Mouse (Mus musculus): ENCODE measurements at regions not wholly inside any gene's neighbourhood (a gene's known extent, or its start where the extent isn't known, plus 50 kb on each side); places are given as distances from the start of the nearest gene placed in this dataset.

DNA sequence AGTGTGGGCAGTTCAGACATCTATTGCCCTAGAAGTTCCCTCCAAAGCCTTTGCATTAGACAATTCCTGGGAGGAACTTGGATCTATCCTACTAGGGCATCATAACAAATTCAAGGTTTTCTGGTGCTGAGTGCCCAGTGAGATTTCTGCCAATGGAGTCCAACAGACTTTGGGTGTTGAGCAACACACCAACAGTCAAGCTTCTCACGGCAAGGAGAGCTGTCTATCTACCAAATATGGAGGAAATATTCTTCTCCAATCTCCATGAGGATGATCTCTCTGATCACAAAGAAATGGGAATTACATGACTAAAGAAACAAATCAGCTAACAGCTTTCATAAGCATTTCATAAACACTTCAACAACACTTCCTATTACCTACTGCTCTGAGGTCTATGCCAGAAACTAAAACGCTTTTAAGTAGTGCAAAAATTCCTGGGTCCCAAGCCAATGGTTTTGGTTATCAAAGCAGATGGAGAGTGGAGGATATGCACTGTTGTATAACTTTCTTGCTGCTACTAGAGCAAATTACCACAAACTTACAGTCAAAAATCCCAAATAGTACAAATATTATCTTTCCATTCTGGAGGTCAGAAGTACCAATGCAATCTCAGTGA, 351.8 kb upstream of the Atp2b1 start:
- in situ Hi-C loops (cut with MboI, MseI) = no loop called here

DNA sequence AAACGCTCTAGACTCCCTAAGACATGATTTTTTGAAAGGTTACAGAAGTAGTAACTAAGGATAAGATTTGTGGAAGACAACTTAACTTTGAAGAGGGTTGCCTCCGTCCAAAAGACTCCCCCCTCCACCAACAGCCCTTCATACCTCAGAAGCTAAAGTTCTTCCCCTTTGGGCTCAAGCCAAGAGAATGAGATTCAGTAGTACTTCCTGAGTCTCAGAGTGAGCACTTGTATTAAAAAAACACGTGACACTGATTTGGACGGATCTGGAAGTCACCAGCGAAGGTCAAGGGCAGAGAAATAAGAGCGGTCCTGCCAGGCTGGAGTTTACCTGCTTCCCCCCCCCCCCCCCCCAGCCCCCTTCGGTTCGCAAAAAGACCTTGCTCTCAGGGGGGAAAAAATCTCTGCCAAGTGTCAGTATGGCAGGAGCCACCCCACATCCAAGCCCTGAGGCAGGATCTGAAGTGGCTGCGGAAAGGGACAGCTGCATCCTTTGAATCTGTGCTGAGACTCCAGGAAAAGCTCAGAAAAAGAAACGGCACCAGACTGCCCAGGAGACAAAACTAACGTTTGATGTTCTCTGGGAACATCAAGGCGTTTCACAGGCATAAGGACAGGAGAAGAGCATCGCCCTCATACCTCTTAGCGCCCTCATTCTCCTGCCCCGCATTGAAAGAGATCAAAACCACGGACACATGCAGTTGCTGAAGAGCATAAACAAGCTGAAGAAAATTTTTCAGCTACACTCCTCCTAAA, 341.2 kb upstream of the Atp2b1 start:
- in situ Hi-C loops (cut with MboI, MseI) = no loop called here

DNA sequence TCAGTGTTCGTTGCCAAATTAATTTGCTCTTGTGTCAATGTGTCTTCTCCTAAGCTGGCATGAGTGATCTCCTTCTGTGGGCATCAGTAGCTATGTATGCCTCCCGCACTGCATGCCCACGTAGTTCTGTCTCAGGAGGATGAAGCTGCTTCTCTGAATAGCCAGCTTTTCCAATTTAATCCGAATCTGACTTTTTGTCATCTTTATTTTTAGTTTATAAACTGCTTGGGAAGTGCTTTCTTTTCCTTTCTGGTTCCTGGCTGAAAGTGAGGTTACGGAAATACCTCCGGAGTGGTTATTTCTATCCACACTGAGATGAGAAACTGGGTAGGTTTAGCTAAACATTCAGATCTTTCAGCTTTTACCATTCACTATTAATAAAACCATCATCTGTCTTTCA, 337.2 kb upstream of the Atp2b1 start:
- in situ Hi-C loops (cut with MboI, MseI) = no loop called here

DNA sequence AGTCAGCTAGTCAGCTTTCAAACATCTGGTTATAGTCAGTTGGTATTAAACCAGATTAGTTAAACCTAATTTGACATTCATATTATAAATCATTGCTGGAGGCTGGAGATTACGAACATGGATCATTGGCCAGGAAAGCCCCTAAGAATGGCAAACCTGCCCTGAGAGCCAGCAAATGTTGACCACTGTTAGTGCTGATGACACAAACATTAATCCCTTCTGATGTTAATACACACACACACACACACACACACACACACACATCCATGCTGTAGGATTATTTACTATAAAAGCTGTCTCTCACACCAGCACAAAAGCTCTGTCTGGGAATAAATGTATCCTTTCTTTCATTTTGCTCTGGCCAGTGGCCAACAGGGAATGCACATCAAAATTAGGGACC, 329.4 kb upstream of the Atp2b1 start:
- in situ Hi-C loops (cut with MboI, MseI) = no loop called here

DNA sequence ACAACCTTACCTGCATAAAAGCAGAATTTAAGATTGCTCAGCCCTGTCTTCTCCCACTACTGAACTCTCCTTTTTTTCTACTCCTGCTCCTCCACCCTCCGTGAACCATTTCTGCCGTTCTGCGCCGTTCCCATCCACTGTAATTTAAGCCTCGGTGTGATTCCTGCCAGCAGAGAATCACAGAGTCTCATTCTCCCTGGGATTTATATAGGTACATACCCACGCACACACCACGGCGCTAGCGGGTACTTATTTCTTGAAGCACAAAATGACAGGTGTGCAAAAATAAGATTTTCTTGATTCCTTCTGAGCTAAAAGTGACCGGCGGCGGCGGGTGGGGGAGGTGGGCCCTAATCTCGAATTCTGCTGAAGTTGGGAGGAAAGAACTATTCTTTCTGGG, 324.5 kb upstream of the Atp2b1 start:
- in situ Hi-C loops (cut with MboI, MseI) = no loop called here

DNA sequence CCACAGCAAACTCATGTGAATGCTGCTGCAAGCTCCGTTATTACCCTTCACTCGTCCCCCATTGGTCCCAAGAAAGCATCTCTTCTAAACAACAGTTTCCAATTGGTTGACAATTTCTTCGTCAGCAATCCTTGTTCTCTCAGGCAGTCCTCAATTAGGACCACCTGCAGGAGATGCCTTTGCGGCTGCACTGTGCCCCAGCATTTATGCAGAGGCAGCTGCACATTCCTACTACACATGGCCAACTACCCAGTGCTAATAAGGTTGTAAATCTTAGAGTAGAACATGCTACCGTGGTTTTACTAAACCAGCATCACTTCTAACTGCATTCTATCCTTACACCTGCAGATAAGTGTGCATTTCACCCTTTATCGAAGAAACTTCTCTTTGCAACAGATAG, 322.1 kb upstream of the Atp2b1 start:
- in situ Hi-C loops (cut with MboI, MseI) = no loop called here

DNA sequence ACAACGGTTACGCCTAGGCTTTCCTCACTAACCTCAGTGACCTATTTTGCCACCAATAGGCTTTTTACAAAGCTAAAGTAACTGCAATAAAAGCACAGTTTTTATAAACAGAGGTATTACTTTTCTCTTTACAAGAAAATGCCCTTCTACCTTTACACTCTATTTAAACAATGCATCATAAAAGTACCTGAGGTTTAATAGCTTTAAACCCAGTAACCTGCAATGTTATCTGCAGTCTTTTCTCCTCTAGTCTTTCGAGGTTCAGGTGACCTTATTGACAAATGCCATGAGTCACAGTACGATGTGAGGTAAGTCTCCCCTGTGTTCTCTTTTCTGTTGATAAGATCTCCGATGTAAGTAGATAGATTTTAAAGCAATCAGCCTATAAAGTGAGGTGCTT, 320.3 kb upstream of the Atp2b1 start:
- in situ Hi-C loops (cut with MboI, MseI) = no loop called here

DNA sequence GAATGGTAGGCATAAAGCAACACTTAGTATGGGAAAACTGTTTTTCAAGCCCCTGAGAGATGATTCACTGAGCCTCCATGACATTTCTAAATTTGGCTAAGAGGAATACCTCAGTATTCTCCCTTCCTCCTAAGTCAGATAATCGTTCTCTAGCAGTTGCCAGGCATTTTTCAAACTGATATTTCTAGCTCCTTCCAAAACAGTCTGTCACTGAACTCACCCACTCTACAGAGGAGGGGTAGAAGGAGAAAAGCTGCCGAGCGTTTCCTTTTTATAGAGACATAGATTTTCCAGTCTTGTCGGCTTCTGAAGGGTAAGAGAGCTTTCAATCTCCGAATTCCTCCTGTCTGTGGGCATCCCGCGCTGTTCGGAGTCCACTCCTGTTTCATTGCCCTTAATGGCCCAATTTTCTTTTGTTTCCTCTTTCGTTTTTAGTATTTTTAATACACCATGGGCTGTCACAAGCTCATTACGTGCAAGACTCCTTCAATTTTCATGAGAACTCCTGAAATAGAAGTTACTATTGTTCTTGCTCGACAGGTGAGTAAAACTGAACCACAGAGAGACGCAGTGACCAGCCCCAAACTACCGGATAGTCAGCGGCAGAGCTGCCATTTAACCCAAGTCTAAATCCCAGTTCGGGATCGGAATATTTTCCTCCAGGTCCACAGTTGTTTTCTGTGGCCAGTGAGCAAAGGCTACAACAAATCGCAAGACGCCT, 305.8 kb upstream of the Atp2b1 start:
- in situ Hi-C loops (cut with MboI, MseI) = no loop called here

DNA sequence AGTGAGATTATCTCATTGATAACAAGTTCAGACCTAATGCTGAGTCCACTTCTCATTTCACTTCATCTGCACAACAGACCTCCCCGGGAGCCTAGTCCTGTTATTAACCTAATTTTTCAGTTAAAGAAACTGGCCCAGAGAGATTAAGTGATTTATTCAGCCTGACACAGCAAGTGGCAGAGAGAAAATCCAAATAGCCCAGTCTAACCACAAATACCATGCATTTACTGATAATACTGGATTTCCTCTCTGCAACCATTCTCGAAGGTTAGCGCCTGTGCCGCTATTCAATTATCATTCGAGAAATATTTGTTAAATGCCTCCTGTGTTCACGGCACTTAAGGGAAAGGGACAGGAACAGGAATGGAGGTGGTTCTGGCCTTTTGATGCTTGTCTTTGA, 303.5 kb upstream of the Atp2b1 start:
- in situ Hi-C loops (cut with MboI, MseI) = loop anchor here (10.0 kb wide), 1 partner anchor 914 kb away; no protein-coding TSS in a partner anchor

DNA sequence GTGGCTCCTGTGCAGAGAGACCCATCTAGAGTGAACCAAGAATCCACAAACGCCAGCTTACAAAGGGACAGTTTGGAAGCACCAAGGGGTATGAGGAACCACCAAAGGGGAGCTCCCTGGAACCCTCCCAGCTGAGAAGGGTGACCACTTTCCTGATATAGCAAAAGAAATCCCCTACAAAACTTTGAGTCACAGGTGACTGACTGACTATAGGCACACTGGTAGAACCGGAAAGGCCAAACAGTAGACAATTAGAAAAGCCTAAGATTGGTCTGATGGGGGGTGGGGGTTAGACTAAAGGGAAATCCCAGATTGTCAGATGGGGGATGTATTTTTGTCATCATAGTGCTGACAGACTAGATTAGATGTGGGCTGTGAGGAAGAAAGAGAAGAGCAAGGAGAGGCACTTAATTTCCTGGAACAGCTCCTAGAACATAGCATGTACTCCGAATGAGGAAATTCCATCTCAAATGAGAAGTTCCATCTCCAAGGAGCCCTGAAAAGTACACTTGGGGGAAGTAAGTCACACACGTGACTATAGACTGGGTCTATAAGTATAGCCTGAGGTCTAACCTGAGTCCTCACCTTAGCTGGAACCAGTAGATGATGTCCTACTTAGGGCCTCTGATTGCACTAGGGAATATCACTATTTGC, 302.4 kb upstream of the Atp2b1 start:
- in situ Hi-C loops (cut with MboI, MseI) = loop anchor here (10.0 kb wide), 1 partner anchor 913 kb away; no protein-coding TSS in a partner anchor

DNA sequence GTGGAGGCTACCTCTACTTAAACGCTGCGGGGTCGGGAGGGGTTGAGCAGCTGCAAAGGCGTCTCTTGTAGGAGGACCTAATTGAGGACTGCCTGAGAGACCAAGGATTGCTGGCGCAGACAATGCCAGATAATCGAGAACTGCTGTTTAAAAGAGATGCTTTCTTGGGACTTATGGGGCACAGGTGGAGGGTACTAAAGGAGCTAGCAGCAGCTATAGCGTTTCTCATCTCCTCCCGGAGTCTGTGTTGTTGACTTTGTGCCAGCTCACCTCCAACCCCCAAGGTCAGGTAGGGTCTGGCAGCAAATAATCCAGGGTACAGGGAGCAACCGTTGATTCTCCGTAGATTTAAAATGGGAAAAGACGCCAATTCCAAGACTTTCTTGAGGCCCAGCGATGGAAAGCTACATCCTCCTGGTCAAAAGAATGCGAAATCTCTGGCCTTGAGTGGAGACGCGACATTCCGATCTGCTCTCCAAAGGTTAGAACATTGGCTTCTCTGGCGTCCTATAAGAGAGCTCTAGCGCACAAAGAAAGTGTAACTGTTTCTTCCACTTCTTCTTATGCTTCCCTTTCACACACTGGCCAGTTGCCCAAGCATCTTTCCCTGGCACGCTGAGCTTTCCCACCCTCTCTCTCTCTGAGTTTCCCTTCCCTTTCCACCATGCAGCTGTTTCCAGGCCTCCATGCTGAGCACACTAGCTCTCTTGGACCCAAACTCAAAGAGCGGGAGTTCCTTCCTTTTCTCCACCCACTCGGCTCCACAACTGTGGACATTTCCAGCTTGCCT, 295.3 kb upstream of the Atp2b1 start:
- in situ Hi-C loops (cut with MboI, MseI) = loop anchor here (10.0 kb wide), 1 partner anchor 906 kb away; no protein-coding TSS in a partner anchor

DNA sequence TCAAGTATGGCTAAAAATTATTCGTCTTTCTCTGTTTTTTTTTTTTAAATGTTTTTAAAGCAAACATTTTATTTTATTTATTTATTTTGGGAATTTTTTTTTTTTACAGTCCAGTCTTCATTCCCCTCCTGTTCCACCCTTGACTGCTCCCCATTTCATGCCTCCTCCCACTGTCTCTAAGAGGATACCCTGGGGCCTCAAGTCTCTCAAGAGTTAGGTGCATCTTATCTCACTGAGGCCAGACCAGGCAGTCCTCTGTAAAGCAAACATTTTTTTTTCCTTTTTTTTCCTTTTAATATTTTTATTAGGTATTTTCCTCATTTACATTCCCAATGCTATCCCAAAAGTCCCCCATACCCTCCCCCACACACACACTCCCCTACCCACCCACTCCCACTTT, 290.1 kb upstream of the Atp2b1 start:
- in situ Hi-C loops (cut with MboI, MseI) = no loop called here

DNA sequence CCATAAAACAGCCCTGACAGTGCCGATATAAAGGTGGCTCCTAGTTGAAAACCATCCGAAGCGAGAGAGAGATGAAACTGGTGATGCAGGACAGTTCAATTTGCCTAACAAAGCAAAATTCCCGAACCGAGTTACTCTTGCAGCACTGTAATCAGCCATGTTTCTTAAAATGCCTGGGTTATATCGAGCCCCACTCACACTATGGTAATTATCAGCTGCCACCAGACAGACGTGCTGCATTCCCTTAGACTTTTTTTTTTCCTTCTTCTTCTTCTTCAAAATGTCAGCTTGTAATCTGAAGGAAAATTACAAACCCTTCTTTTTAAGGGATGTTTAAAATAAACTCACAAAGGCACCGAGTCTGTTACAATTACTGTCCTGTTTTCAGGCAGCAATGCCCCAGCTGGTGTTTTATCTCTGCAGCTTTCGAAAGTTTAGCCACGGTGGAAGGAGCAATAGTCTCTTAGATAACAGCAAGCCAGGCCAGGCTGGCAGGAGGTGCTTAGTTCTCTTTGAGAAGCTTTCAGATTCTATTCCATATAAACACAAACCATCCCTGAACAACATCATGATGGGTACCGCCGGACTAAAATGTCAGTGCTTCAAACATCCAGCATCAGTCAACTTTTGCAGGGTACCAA, 289.4 kb upstream of the Atp2b1 start:
- in situ Hi-C loops (cut with MboI, MseI) = no loop called here

DNA sequence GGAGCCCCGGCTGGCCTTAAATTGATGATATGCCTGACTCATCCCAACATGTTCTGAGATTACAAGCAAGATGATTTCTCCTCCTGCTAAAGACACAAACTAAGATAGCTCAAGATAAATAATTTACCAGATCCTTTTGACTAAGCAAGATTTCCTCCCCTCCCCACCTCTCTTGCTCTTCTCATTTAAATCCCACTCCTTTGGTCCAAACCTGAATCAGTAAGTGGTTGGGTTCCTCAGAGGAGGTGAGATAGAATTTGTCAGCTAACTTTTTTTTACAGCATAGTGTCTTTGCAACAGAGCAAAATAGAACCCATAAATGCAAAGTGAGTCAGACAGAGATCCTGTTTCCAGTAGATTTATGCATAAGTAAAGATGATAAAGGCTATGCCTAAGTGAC, 286.0 kb upstream of the Atp2b1 start:
- in situ Hi-C loops (cut with MboI, MseI) = no loop called here

DNA sequence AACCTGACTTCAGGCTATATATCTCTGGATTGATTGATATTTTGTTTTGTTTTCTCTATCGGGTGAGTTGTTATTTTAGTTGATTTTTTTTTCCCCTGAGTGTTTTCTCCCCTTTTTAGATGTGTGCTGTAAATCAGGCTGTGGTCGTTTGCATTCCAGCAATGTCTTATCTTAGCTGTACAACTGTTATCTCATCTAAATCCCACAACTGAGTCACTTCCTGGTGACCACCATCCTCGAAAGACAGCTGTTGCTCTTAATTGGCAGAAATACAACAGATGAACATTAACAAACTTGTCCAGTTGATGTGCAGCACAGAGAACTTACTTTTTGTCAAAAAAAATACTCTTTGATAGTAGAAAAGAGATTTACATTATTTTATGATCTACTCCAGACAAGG, 285.0 kb upstream of the Atp2b1 start:
- in situ Hi-C loops (cut with MboI, MseI) = no loop called here

DNA sequence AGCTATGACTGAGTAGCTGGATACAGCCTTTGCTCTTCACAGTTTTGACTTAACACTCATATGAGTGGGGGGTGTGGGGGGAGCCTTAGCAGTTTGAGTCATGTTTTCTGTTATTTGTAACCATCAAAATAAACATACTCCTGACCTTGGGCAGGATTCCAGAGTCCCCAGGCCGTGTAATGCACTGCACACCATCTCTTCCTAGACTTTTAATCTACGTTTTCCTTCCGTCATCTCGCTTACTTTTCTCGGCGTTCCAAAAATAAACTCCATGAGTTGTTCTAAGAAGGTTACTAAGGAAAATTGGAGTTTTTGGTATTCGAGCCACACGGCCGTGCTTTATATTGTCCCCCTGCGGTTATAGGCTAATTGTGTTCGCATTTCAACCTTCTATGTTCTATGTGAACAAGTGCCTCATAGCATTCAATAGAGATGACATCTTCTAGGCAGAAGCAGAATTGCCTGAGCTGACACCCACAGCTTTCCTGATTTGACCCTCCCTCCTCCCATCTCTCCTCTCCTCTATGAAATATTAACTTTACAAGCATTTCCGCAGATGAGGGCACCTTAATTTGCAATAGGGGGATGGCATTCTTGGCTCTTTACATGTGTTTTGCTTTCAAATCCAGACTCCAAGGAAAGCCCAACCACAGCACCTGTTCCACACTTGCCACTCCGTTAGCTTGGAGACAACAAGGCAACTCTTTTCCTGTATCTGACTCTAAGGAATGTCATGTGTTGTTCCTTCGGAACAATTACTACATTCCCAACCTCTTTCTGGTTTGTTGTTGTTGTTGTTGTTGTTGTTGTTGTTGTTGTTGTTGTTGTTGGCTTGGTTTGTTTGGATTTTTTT, 276.2 kb upstream of the Atp2b1 start:
- in situ Hi-C loops (cut with MboI, MseI) = no loop called here

DNA sequence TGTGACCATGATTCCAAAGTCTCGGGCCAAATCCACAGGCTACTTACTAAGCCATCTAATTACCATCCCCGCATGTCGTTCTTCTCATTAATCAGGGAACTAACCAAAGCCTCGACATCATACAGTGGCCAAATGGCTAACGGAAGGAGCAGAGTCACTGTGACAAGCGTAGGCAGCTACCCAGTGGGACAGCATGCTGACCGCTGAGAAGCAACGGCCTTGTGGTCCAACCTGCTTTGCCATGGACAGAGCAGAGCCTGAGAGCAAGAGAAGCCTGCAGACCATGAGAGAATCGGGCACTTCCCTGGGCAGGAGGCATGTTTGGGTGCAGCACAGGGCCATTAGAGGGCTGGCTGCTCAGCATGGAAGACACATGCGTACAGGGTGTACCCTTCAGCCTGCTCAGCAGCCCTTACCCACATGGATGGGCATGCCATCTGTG, 268.5 kb upstream of the Atp2b1 start:
- in situ Hi-C loops (cut with MboI, MseI) = no loop called here

DNA sequence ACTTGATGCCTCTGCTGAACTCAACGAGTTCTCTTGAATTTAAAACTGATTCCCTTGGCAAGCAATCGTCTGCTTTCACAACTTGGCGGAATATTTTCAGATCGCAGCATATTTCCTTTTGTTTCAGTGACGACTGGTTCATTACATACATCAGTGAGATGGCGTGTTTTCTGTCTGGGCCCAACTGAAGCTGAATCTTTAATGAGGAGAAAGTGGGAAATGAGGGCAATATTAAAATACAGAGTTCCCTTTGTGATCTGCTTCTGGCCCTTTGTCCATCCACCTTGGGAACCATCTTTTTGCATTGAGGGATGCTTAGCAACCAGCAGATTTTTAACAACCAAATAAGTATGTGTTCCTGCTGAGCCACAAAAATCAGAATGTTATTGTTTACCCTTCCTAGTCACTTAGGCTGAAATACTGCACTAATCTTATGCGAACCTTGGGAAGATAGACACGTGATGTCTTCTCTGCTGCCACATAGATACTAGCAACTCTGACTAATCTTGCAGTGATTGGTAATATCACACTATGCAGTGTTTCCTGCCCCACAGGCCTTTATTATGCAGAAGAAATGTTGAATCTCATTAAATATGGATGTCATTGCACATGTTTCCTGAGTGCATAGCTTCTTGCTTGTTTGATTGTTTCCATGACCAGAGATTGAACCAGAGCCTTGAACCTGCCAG, 267.8 kb upstream of the Atp2b1 start:
- in situ Hi-C loops (cut with MboI, MseI) = no loop called here

DNA sequence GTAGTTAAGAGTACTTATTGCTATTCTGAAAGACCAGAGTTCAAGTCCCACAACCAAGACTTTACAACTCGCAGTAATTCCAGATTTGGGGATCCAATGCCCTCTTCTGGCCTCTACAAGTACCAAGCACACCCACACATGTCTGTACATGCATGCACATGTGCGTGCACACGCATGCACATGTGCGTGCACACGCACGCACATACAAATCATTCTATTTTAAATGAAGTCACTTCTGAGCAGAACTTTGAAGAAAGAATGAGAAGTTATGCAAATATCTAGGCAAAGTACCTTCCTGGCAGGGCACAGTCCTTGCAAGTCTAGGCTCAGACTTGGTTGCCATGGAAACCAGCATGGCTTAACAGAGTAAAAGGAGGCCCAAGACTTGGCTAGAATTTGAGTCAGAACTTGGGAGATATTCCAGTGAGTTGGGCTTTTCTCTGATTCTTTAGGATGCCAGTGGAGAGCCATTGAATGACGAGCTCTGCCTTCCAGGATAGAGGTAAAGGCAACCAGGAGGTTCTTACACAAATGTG, 265.4 kb upstream of the Atp2b1 start:
- in situ Hi-C loops (cut with MboI, MseI) = no loop called here
